Mouse (Mus musculus) left cerebral cortex, postnatal 14 days (tissue): ENCODE results near the gene Slc35e1. TPM values are rescaled to one million over a fixed set of nuclear protein-coding genes. Genes with fewer than 3 reads are reported as not detected.

Experiments
- DNase-seq, 2 experiments: peaks; one replicate each; pipeline ENCODE4 v3.0.0; 2021 to 2022; ENCODE audit warnings: low spot score in 2 of 2, mixed read lengths in 1 of 2
- intact Hi-C: fragments of 180-260 bp; cut with DNase I; formaldehyde crosslinking; loops from one replicate; pipeline ENCODE4 v1.15.1; 2025
- long read RNA-seq, 2 experiments: library from polyadenylated mRNA; stranded (forward); transcript quantifications; one replicate each; pipeline ENCODE4 v2.0.0; 2021
- total RNA-seq, 2 experiments: library from RNA; stranded (reverse); gene quantifications; 2 replicates each; pipeline ENCODE4 v1.2.3; 2021

Gene Slc35e1
- total RNA-seq: 10 to 100 TPM; 50.8 to 53.8 TPM
- long read RNA-seq, experiment 1, full-length matches to known transcripts: 52 of 66 reads
- long read RNA-seq, experiment 1, partial matches to known transcripts: 1 of 66 reads
- long read RNA-seq, experiment 1, other reads (novel, unspliced or antisense): 13 of 66 reads
- long read RNA-seq, experiment 2, full-length matches to known transcripts: 53 of 59 reads
- long read RNA-seq, experiment 2, partial matches to known transcripts: 4 of 59 reads
- long read RNA-seq, experiment 2, other reads (novel, unspliced or antisense): 2 of 59 reads

DNA sequence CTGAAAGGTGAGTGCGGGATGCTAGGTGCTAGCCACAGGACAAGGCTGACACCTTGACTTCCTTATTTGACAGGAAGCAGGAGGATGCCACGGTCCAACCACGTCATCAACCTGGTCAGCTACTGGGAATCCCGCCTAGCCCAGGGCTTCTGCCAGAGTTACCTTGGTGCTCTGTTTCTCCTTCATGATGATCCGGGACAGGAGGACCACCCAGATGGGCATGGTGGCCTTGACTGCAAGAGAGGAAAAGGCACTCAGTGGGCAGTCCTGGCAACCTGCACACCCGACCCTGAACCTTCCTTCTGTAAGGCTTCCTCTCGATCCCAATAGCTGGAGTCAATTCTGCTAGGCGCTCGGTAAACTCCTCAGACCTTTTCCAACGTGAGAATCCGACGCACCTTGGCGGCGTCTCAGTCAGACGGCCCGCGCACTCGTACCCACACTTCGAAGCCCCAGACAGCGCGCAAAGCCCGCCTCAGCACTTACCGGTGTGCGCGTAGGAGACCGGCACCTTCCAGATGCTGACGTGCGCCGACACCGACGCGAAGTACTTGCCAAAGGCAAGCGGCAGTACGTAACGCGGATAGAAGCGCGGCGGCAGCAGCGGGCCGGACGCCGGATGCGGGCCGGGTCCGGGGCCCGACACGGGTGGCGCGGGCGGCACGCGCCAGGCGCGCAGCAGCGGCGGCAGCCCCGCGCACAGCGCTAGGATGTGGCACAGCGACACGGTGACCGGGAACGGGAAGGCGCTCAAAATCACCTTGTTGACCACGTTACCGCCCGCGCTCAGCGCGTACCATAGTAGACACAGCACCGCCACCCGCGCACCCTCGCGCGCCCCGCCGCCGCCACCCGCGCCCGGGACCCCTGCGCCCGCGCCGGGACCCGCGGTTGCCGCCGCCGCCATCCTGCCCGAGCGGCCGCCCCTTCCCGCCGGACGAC, at the start of gene Slc35e1:
Gene Slc35e1, minus strand, starts transcription at position 935 of the 942 bp plus-strand sequence.
- intact Hi-C loops: loop anchor here (1.0 kb wide), 1 partner anchor 56 kb away; the partner anchor contains the start of gene Med26
- peak; percentile 42 to 54 for DNase-seq

DNA sequence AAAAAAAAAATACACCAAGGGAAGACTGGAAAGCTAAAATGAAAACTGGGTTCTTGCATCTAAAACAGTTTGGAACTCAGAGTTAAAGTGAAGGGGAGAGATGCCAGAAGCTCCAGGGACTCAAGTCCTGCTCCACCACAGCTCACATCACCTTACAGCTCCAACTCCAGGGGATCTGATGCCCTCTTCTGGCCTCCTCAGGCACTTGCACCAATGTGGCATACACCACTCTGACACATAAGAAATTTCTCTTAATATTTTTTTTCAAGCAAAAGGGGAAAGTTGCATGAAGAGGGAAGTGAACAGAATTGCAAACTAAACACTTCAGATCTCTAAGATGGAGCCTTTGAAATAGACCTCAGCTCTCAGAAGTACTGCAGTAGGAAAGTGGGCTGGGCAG, 46.8 kb upstream of the Slc35e1 start:
- intact Hi-C loops: no loop called here
- DNase-seq: no peak

GRCm38 (mm10) chr8:72534888-72535287, 42.5 kb upstream of the Slc35e1 start:
- intact Hi-C loops: no loop called here
- DNase-seq: no peak

GRCm38 (mm10) chr8:72532103-72532502, 39.7 kb upstream of the Slc35e1 start:
- no peak for DNase-seq

GRCm38 (mm10) chr8:72521888-72522287, 29.5 kb upstream of the Slc35e1 start:
- intact Hi-C loops: loop anchor here (10.0 kb wide), 1 partner anchor 1107 kb away; no protein-coding TSS in a partner anchor
- DNase-seq: no peak

More at GRCm38 (mm10) chr8:72532103-72532502, 39.7 kb upstream of the Slc35e1 start:
- intact Hi-C loops: no loop called here

DNA sequence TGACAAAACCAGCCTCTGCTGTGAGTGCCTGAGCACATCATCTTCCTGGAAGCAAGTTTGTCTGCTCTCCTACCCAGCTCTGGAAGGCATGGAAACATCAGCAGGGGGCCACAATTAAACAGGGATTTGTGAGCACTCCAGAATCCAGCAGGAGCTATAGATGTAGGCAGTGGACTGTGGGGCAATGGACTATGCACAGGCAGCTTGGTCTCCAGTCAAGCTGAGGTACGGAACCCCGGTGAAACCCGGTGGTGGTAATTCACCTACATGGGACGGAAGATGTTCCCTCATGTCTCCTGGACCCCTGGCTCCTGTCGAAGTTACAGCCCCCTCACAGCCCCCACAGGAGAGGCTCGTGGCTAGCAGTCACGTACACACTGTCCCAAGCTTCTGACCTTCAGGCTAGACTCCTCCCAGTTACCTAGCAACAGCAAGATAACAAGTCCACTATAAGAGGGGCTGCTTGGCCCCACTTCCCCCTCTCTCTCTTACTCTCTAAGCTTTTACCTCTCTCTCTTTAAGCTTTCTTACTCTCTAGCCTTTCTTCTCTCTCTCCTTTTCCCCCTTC, 25.1 kb upstream of the Slc35e1 start:
- intact Hi-C loops: no loop called here
- no peak for DNase-seq

GRCm38 (mm10) chr8:72513158-72513557, 20.7 kb upstream of the Slc35e1 start:
- intact Hi-C loops: no loop called here
- no peak for DNase-seq

- intact Hi-C loops: no loop called here
- DNase-seq: no peak
Measured at GRCm38 (mm10) chr8:72512648-72513047, 20.2 kb upstream of the Slc35e1 start.

GRCm38 (mm10) chr8:72507505-72507904, 15.1 kb upstream of the Slc35e1 start:
- no peak for DNase-seq
- intact Hi-C loops: no loop called here

GRCm38 (mm10) chr8:72504637-72505314, 12.4 kb upstream of the Slc35e1 start:
- DNase-seq: no peak
- intact Hi-C loops: no loop called here

GRCm38 (mm10) chr8:72504137-72504536, 11.7 kb upstream of the Slc35e1 start:
- DNase-seq: peak; percentile 50 to 57
- intact Hi-C loops: no loop called here

DNA sequence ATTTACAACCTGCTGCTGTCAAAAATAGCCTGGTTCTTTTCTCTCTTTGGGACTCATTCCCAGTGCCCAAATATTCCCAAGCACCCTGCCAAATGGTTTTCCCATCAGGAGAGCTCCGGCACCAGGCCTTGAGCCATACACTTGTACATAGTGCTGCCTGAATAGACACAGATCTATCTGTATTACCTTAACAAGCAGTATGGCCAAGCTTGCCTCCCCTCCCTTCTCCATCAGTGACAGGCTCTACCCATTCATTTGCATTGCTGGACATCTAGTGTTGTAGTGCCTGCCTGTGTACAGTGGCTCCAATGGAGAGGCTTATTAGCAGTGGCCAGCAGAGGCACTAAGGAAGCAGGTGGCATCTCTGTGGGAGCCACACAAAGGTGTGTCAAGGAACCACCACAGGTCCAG, 8.1 kb upstream of the Slc35e1 start:
- intact Hi-C loops: no loop called here
- DNase-seq: no peak

GRCm38 (mm10) chr8:72499521-72500284, 7.3 kb upstream of the Slc35e1 start:
- DNase-seq: no peak
- intact Hi-C loops: no loop called here

DNA sequence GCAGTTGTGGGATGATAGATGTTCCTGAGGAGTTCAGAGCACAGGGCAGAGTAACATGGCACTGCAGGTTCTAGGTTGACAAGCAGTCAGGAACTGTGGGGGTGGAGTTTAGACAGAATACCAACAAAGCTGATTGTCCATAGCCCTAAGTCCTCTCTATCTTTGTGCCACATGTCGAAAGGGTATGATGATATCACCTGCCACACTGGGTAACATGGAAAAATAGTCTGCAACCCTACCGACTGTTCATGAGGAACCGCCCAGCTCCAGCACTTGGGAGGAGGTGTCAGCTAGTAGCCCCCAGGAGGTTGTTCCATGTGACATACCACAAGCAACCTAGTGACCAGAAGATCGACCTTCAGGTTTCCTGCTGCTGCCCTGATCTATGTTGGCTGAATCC, 6.1 kb upstream of the Slc35e1 start:
- intact Hi-C loops: no loop called here
- no peak for DNase-seq

DNA sequence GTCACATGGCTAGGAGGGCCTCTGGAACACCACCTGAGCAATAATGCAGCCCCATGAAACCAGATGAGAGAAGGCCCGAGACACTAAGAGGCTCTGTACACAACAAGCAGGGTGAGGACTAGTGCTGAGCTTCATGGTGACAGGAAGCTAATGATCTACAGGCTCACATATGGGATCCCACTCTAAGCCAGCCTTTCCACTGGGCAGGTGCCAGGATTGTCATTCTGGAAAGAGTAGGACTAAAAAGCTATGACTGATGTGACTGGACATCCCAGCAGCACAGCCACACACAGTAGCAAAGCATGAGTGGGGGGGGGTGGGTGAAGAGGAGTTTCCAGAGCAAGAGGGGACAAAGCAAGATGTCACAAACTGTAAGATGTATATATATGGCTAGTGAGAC, 5.5 kb upstream of the Slc35e1 start:
- intact Hi-C loops: no loop called here
- DNase-seq: no peak

DNA sequence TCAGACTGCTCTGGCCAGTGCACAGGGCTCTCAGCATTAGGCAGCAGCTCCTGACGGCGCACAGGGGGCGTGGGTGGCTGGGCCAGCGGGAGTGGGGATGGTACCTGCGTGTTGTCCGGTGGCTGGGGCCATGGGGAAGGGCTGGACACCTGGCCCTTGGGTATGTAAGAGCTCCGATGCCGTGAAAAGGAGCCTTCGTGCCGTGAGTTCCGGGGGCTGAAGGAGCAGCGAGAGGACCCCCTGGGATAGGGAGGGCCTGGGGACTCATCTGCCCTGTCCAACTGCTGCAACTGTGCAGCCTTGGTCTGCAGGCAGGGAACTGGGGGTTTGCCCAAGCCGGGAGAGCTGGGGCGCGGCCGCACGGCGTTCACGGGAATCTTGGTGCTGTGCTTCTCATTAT, 3.8 kb upstream of the Slc35e1 start:
- intact Hi-C loops: no loop called here
- no peak for DNase-seq

DNA sequence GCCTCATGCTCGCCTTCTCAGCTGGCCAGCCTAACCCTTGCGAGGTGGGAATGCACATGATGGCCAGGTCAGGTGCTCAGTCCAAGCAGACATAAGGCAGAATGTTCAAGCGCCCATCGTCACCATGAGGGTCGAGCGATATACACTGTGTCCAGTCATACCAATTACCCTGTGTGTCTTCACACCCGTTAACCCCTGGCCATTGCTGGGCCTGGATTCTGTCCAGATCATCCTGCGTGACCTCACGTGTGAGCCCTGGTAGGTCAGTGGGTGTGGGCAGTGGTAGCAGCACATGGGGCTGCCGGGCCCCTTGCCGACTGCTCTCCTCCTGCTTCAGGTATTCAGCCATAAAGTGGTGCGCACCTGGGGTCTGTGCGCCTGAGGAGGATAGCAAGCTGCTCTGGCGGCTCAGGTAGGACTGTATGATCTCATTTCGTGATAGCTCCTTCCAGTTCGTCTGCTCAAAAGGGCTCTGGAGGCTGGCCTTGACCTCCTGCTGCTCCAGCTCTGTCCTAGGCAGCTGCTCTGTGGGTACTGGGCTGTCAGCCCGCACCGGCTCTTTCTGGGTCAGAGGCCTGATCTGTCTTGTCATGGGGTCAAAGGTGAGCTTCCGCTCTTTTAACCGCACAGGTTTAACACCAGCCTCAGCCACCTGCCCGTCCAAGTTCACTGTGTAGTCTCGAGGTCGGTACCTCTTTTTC, 3.1 kb upstream of the Slc35e1 start:
- intact Hi-C loops: no loop called here
- no peak for DNase-seq

- intact Hi-C loops: no loop called here
- no peak for DNase-seq
Measured at GRCm38 (mm10) chr8:72493381-72493780, 967 bp upstream of the Slc35e1 start.
